Mouse (Mus musculus) myocyte (in vitro differentiated cells): ENCODE measurements around the gene Arhgap9. TPM values are rescaled to one million over a fixed set of nuclear protein-coding genes. Genes with fewer than 3 reads are reported as not detected.

ENCODE experiments used
- H3K27me3 ChIP-seq: one replicate; pipeline ENCODE4 v1.6.1; 2011; ENCODE audit not compliant: control insufficient read depth, insufficient read depth, insufficient read length
- H3K36me3 ChIP-seq: one replicate; pipeline ENCODE4 v1.6.1; 2011; ENCODE audit not compliant: control insufficient read depth, insufficient read depth
- H3K4me2 ChIP-seq: one replicate; pipeline ENCODE4 v1.6.1; 2011; ENCODE audit warnings: low read depth, control low read depth
- H3K4me3 ChIP-seq: one replicate; pipeline ENCODE4 v1.5.1; 2011; ENCODE audit warnings: mild to moderate bottlenecking, control low read depth, moderate library complexity
- H3K79me2 ChIP-seq: one replicate; pipeline ENCODE4 v1.6.1; 2011; ENCODE audit not compliant: control insufficient read depth, insufficient read depth
- H3ac ChIP-seq: one replicate; pipeline ENCODE4 v1.6.1; 2011; ENCODE audit not compliant: control insufficient read depth, insufficient read length
- CEBPB ChIP-seq: IDR thresholded peaks from 2 replicates; pipeline ENCODE4 v1.6.1; 2011; ENCODE audit warnings: mild to moderate bottlenecking, moderate library complexity; ENCODE audit not compliant: poor library complexity, insufficient read depth, severe bottlenecking
- E2F4 ChIP-seq: IDR thresholded peaks from one replicate; pipeline ENCODE4 v1.6.1; 2011; ENCODE audit warnings: mild to moderate bottlenecking, control low read depth, moderate library complexity; ENCODE audit not compliant: insufficient read depth
- MAX ChIP-seq: IDR thresholded peaks from one replicate; pipeline ENCODE4 v1.6.1; 2011; ENCODE audit warnings: low read depth, mild to moderate bottlenecking, control low read depth
- MYOD1 ChIP-seq, 3 experiments: IDR thresholded peaks; one replicate each; pipeline ENCODE4 v1.6.1; 2011; ENCODE audit warnings: control low read depth in 2 of 3, low read depth in 2 of 3, mild to moderate bottlenecking in 2 of 3, moderate library complexity in 1 of 3; ENCODE audit not compliant: insufficient read length in 2 of 3, control insufficient read depth in 1 of 3
- MYOG ChIP-seq, 3 experiments: IDR thresholded peaks; one replicate each; pipeline ENCODE4 v1.6.1; 2011; ENCODE audit warnings: control low read depth in 2 of 3, low read depth in 2 of 3, mild to moderate bottlenecking in 2 of 3; ENCODE audit not compliant: insufficient read length in 2 of 3, control insufficient read depth in 1 of 3, insufficient read depth in 1 of 3
- POLR2A ChIP-seq: IDR thresholded peaks from one replicate; pipeline ENCODE4 v1.6.1; 2011; ENCODE audit warnings: low read depth, mild to moderate bottlenecking, control low read depth, moderate library complexity; ENCODE audit not compliant: insufficient read length
- POLR2AphosphoS2 ChIP-seq: IDR thresholded peaks from one replicate; pipeline ENCODE4 v1.6.1; 2011; ENCODE audit warnings: low read depth, control low read depth; ENCODE audit not compliant: insufficient read length
- REST ChIP-seq: IDR thresholded peaks from one replicate; pipeline ENCODE4 v1.6.1; 2011; ENCODE audit warnings: mild to moderate bottlenecking, control low read depth, moderate library complexity; ENCODE audit not compliant: insufficient read depth, insufficient read length
- SRF ChIP-seq: IDR thresholded peaks from one replicate; pipeline ENCODE4 v1.6.1; 2011; ENCODE audit warnings: low read depth; ENCODE audit not compliant: control insufficient read depth, insufficient read length
- TCF12 ChIP-seq: IDR thresholded peaks from one replicate; pipeline ENCODE4 v1.6.1; 2011; ENCODE audit warnings: mild to moderate bottlenecking, control low read depth; ENCODE audit not compliant: poor library complexity, insufficient read depth, severe bottlenecking
- TCF3 ChIP-seq: IDR thresholded peaks from one replicate; pipeline ENCODE4 v1.6.1; 2011; ENCODE audit warnings: low read depth, control low read depth; ENCODE audit not compliant: insufficient read length
- USF1 ChIP-seq: IDR thresholded peaks from one replicate; pipeline ENCODE4 v1.6.1; 2011; ENCODE audit warnings: low read depth, mild to moderate bottlenecking, control low read depth, moderate library complexity
- polyA plus RNA-seq: library from polyadenylated mRNA; unstranded; fragments of >200 nt; fragmentation: generic; extraction: Trizol; gene quantifications from one replicate; pipeline ENCODE4 v1.2.1, GENCODE M21; 2012; ENCODE audit warnings: missing spikeins

The Arhgap9 gene
- polyA plus RNA-seq, 1 experiment, result 0.77 TPM

DNA sequence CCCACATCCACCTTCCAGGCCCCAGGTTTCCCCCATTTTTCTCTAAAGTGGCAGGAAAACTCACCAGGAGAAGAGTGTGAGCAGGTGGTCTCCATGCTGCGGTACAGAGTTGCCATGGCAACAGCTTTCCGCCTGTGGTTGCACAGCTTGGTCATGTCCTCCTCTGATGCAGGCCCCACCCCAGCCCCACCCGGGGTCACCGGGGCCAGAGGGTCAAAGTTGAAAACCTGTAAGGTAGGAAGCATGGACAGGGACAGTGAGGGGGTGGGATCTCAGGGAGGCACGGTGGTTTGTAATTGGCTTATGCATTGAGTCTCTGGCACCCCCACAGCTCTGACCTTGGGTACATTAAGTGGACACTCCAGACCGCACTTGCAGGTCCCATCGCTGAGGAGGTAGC, 35.0 kb upstream of the Arhgap9 start:
- Histone ChIP-seq H3K4me3 (peak overlapping the region; percentile 100), H3K4me2 (peak overlapping the region; percentile 84)

DNA sequence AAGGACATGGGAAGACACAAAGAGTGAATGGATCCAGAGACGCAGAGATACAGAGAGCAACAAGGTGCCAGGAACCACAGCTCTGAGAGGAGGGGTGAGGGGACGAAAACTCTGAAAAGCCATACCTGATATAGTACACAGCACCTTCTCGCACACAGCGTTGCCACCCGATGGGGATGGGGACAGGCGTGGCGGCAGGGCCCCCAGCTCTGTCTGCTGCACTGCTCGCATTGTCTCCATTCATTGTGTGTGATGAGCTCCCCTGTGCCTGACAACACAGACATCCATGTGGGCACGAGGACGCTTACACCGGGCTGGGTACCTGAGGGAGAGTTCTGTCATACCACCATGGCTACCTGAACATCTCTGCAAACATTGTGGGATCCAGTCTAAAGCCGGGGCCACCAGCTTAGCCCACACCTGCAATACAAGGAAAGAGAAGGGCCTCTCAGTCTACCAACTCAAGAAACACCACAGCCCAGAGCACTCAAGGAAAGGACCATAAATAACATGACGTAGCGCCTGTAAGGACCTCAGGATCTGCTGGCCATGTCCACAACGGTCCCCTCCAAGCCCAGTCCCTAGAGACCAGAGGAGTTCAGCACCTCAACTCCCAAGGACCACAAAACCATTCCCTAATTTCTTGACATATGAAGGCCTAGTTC, 34.4 kb upstream of the Arhgap9 start:
- Histone ChIP-seq H3K4me3 (peak overlapping the region; percentile 100), H3ac (peak overlapping the region; percentile 82), H3K4me2 (peak overlapping the region; percentile 84), H3K27me3 (no peaks in the 10 kb centered on the region), H3K79me2 (peaks cover 45% of the 10 kb centered on the region), H3K36me3 (peaks cover 18% of the 10 kb centered on the region)
- TF ChIP-seq POLR2AphosphoS2 (peak; percentile 56), USF1 (no peak), CEBPB (no peak)

More for the DNA sequence above, 35.0 kb upstream of the Arhgap9 start:
- TF ChIP-seq SRF (no peak), TCF12 (no peak), E2F4 (no peak), MYOG (IDR thresholded peaks at IDR 0.05; ENCODE audit: control insufficient read depth in 1 of 3, insufficient read depth in 1 of 3, insufficient read length in 2 of 3, low read depth in 2 of 3) (no peak), TCF3 (no peak), POLR2A (no peak), POLR2AphosphoS2 (no peak), MYOD1 (IDR thresholded peaks at IDR 0.05; ENCODE audit: control insufficient read depth in 1 of 3, insufficient read length in 2 of 3, low read depth in 2 of 3) (no peak), CEBPB (no peak), REST (no peak), MAX (no peak), USF1 (no peak)
- H3ac ChIP-seq, result no peak overlapping the region
- no peaks in the 10 kb centered on the region for H3K27me3 ChIP-seq
- peaks cover 38% of the 10 kb centered on the region for H3K79me2 ChIP-seq
- H3K36me3 ChIP-seq, result peaks cover 17% of the 10 kb centered on the region

GRCm38 (mm10) chr10:127287936-127288293, 33.8 kb upstream of the Arhgap9 start:
- peaks cover 20% of the 10 kb centered on the region for H3K36me3 ChIP-seq
- peaks cover 50% of the 10 kb centered on the region for H3K79me2 ChIP-seq
- no peaks in the 10 kb centered on the region for H3K27me3 ChIP-seq
- peak overlapping the region; percentile 82 for H3ac ChIP-seq
- peak overlapping the region; percentile 84 for H3K4me2 ChIP-seq
- H3K4me3 ChIP-seq, result peak overlapping the region; percentile 100
- no peak for TF ChIP-seq E2F4
- TF ChIP-seq CEBPB, result no peak
- no peak for TF ChIP-seq POLR2AphosphoS2
- no peak for TF ChIP-seq TCF3
- no peak for TF ChIP-seq SRF
- TF ChIP-seq USF1, result no peak
- no peak for TF ChIP-seq MYOG (IDR thresholded peaks at IDR 0.05; ENCODE audit: control insufficient read depth in 1 of 3, insufficient read depth in 1 of 3, insufficient read length in 2 of 3, low read depth in 2 of 3)
- TF ChIP-seq MAX, result no peak
- TF ChIP-seq POLR2A, result no peak
- no peak for TF ChIP-seq REST
- TF ChIP-seq MYOD1 (IDR thresholded peaks at IDR 0.05; ENCODE audit: control insufficient read depth in 1 of 3, insufficient read length in 2 of 3, low read depth in 2 of 3), result no peak
- no peak for TF ChIP-seq TCF12

DNA sequence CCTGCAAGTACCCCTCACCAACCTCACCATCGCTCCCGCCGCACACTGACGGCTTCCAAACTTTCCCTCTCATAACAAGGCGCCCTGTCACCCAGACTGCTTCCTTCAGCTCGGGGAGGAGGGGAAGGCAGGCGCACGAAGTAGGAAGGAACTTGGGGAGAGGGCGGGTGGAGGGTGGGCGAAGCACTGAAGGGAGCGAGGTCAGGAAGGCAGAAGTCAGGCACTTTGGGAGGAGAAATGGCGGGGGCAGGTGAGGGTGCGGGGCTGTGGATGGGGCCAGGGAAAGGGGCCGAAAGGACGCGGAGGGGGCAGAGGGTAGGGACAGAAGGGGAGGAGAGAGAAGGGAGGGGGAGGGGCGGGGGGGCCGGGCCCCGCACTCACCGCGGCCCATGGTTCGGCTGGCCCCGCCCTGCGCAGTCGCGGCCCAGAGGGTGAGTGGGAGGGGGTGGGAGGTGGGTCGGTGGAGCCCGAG, 33.4 kb upstream of the Arhgap9 start:
- peaks cover 54% of the 10 kb centered on the region for H3K79me2 ChIP-seq
- H3K36me3 ChIP-seq, result peaks cover 21% of the 10 kb centered on the region

DNA sequence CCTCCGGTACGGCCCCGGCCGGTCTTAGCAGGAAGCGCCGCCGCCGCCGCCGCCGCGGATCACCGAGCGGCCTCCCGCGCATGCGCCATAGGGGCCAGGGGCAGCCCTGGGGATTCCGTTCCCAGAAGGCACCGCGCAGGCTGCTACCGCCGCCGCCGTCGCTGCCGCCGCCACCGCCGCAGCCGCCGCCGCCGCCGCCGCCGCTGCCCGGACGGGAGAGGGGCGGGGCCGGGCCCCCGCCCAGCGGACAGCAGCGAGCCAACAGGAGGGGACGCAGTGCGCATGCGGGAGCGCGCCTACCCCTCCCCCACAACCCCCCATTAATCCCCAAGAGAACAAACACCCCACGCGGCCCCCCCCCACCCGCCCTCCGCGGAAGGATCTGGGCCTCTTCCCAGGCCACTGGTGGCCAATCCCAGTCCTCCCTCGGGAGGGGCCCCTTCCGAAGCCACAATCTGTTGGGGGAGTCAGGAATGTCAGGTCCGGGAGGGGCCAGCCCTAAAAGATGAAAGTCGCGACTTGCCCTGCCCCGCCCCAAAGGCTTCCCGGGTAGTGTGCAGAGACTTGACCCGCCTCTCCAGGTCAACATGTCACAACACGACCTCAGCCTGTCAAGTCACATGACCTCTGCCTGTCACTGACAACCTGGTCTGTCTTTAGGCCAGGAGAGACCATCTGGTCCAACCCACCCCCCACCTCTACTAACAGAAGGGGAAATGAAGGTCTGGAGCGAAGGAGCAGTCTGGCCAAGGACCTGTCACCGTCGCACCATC, 32.8 kb upstream of the Arhgap9 start, which contains the start of gene Mbd6:
Gene Mbd6, minus strand, starts transcription at position 219 of the 773 bp plus-strand sequence.
- TF ChIP-seq CEBPB (no peak), USF1 (peak; percentile 90), POLR2A (peak; percentile 69), POLR2AphosphoS2 (peak; percentile 86), MYOD1 (IDR thresholded peaks at IDR 0.05; ENCODE audit: control insufficient read depth in 1 of 3, insufficient read length in 2 of 3, low read depth in 2 of 3) (peak in 1 of 3 experiments; percentile 50)
- Histone ChIP-seq H3ac (peak within 1 kb of the TSS; percentile 82), H3K36me3 (peaks cover 27% of the 10 kb centered on the region), H3K79me2 (peaks cover 60% of the 10 kb centered on the region), H3K4me2 (peak within 1 kb of the TSS; percentile 88), H3K4me3 (peak within 1 kb of the TSS; percentile 100), H3K27me3 (no peaks in the 10 kb centered on the region)

More for the DNA sequence above, 33.4 kb upstream of the Arhgap9 start:
- Histone ChIP-seq H3K27me3 (no peaks in the 10 kb centered on the region), H3K4me3 (peak overlapping the region; percentile 100), H3ac (peak overlapping the region; percentile 82), H3K4me2 (peak overlapping the region; percentile 84)
- no peak for TF ChIP-seq TCF3
- TF ChIP-seq MYOD1 (IDR thresholded peaks at IDR 0.05; ENCODE audit: control insufficient read depth in 1 of 3, insufficient read length in 2 of 3, low read depth in 2 of 3), result peak in 1 of 3 experiments; percentile 2
